Mouse (Mus musculus): ENCODE measurements at regions not wholly inside any gene's neighbourhood (a gene's known extent, or its start where the extent isn't known, plus 50 kb on each side); places are given as distances from the start of the nearest gene placed in this dataset.

GRCm38 (mm10) chr8:15311045-15311444 is 265.2 kb upstream of the BB014433 start:
- Histone ChIP-seq H3K4me1 (ENCODE audit: control insufficient read depth, insufficient read depth, low read length) (no peaks in the 10 kb centered on the region), H3K36me3 (replicated peaks; ENCODE audit: control insufficient read depth, insufficient read depth, low read depth, low read length) (no peaks in the 10 kb centered on the region), H3K9me3 (replicated peaks; ENCODE audit: control insufficient read depth, low read length) (no peaks in the 10 kb centered on the region), H3K9ac (replicated peaks; ENCODE audit: low read length) (no peak overlapping the region), H3K4me3 (ENCODE audit: low read depth, low read length) (no peak overlapping the region), H3K27me3 (ENCODE audit: control insufficient read depth, insufficient read depth, low read length) (no peaks in the 10 kb centered on the region), H3K27ac (replicated peaks; ENCODE audit: low read depth, low read length) (no peak overlapping the region), H3K4me2 (ENCODE audit: low read depth, low read length) (no peak overlapping the region)
- DNase-seq (ENCODE audit: low spot score), result no peak
- no peak for ATAC-seq (replicated peaks; ENCODE audit: insufficient number of reproducible peaks, low FRiP score, low TSS enrichment, low read depth)
- 87% methylated on average over 7 of the region's 7 CpGs for WGBS

DNA sequence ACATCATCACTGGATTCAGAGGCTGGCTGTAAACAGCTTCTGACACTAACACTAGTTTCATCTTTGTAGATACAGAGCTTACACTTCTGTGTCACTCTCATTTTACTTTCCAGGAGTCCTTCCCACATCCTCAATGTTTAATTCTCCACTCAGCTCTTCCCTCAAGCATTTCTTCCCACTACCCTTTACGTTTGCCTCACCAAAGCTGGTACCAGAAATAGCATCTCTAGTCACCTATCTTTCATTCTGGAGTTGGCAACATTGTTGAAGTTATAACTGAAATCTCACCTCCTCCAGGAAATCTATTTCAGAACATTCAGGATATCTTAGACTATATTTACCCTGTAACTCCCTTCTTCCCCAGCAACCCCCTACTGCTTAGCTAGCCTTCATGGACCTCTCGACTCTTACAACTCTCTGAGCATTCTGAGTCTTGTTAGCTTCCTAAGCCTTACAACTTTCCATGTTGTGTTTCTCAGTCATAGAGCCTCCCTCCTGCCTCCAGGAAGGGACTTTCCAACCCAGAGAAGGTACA is 258.3 kb upstream of the BB014433 start:
- DNase-seq (ENCODE audit: low spot score), result no peak
- no peak overlapping the region for H3K9ac ChIP-seq (replicated peaks; ENCODE audit: low read length)
- no peaks in the 10 kb centered on the region for H3K9me3 ChIP-seq (replicated peaks; ENCODE audit: control insufficient read depth, low read length)
- no peaks in the 10 kb centered on the region for H3K36me3 ChIP-seq (replicated peaks; ENCODE audit: control insufficient read depth, insufficient read depth, low read depth, low read length)
- H3K4me1 ChIP-seq (ENCODE audit: control insufficient read depth, insufficient read depth, low read length), result no peaks in the 10 kb centered on the region
- H3K4me3 ChIP-seq (ENCODE audit: low read depth, low read length), result no peak overlapping the region
- H3K27ac ChIP-seq (replicated peaks; ENCODE audit: low read depth, low read length), result no peak overlapping the region
- no peaks in the 10 kb centered on the region for H3K27me3 ChIP-seq (ENCODE audit: control insufficient read depth, insufficient read depth, low read length)
- no peak for ATAC-seq (replicated peaks; ENCODE audit: insufficient number of reproducible peaks, low FRiP score, low TSS enrichment, low read depth)
- 79% methylated on average over 2 of the region's 2 CpGs for WGBS
- no peak overlapping the region for H3K4me2 ChIP-seq (ENCODE audit: low read depth, low read length)

GRCm38 (mm10) chr8:15273775-15274174 is 227.9 kb upstream of the BB014433 start:
- Histone ChIP-seq H3K27ac (replicated peaks; ENCODE audit: low read depth, low read length) (no peak overlapping the region), H3K9me3 (replicated peaks; ENCODE audit: control insufficient read depth, low read length) (no peaks in the 10 kb centered on the region), H3K36me3 (replicated peaks; ENCODE audit: control insufficient read depth, insufficient read depth, low read depth, low read length) (no peaks in the 10 kb centered on the region), H3K4me3 (ENCODE audit: low read depth, low read length) (no peak overlapping the region), H3K4me2 (ENCODE audit: low read depth, low read length) (no peak overlapping the region), H3K4me1 (ENCODE audit: control insufficient read depth, insufficient read depth, low read length) (no peaks in the 10 kb centered on the region), H3K27me3 (ENCODE audit: control insufficient read depth, insufficient read depth, low read length) (no peaks in the 10 kb centered on the region), H3K9ac (replicated peaks; ENCODE audit: low read length) (no peak overlapping the region)
- ATAC-seq (replicated peaks; ENCODE audit: insufficient number of reproducible peaks, low FRiP score, low TSS enrichment, low read depth) (no peak), DNase-seq (ENCODE audit: low spot score) (peak; percentile 23)
- 32% methylated on average over 5 of the region's 5 CpGs for WGBS

- no peaks in the 10 kb centered on the region for H3K4me1 ChIP-seq (ENCODE audit: control insufficient read depth, insufficient read depth, low read length)
- no peaks in the 10 kb centered on the region for H3K36me3 ChIP-seq (replicated peaks; ENCODE audit: control insufficient read depth, insufficient read depth, low read depth, low read length)
- H3K9me3 ChIP-seq (replicated peaks; ENCODE audit: control insufficient read depth, low read length), result no peaks in the 10 kb centered on the region
- H3K27me3 ChIP-seq (ENCODE audit: control insufficient read depth, insufficient read depth, low read length), result no peaks in the 10 kb centered on the region; the same call in 1 of the 2 replicates
- no peak overlapping the region for H3K9ac ChIP-seq (replicated peaks; ENCODE audit: low read length)
- DNase-seq (ENCODE audit: low spot score), result no peak
- no peak overlapping the region for H3K4me2 ChIP-seq (ENCODE audit: low read depth, low read length)
- ATAC-seq (replicated peaks; ENCODE audit: insufficient number of reproducible peaks, low FRiP score, low TSS enrichment, low read depth), result peak; percentile 57
- 35% methylated on average over 17 of the region's 17 CpGs for WGBS
- no peak overlapping the region for H3K27ac ChIP-seq (replicated peaks; ENCODE audit: low read depth, low read length)
- H3K4me3 ChIP-seq (ENCODE audit: low read depth, low read length), result no peak overlapping the region
Observed at GRCm38 (mm10) chr8:15271793-15272587, 226.1 kb upstream of the BB014433 start.

DNA sequence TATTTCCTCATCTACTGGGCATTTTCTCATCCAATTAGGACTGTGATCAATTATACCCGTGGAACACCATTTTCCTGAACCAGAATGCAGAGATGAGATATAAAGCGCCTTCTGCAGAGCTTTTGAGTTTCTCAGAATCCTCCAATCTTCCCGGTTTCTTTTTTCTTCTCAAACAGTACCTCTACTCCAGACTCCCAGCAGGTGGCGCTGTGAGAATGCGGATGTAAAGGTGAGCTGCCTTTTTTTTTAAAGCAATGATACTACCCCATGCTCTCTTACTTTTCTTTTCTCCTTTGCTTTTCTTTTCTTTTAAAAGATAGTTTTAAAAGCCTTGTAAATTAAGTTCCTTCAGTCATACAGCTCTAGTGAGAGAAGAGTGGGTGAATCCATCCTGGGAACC is 224.4 kb upstream of the BB014433 start:
- Histone ChIP-seq H3K4me1 (ENCODE audit: control insufficient read depth, insufficient read depth, low read length) (no peaks in the 10 kb centered on the region), H3K4me3 (ENCODE audit: low read depth, low read length) (no peak overlapping the region), H3K9me3 (replicated peaks; ENCODE audit: control insufficient read depth, low read length) (no peaks in the 10 kb centered on the region), H3K9ac (replicated peaks; ENCODE audit: low read length) (no peak overlapping the region), H3K27me3 (ENCODE audit: control insufficient read depth, insufficient read depth, low read length) (no peaks in the 10 kb centered on the region; the same call in 1 of the 2 replicates), H3K4me2 (ENCODE audit: low read depth, low read length) (no peak overlapping the region), H3K27ac (replicated peaks; ENCODE audit: low read depth, low read length) (no peak overlapping the region), H3K36me3 (replicated peaks; ENCODE audit: control insufficient read depth, insufficient read depth, low read depth, low read length) (no peaks in the 10 kb centered on the region)
- ATAC-seq (replicated peaks; ENCODE audit: insufficient number of reproducible peaks, low FRiP score, low TSS enrichment, low read depth) (no peak), DNase-seq (ENCODE audit: low spot score) (peak; percentile 80)
- WGBS, result 8% methylated on average over 5 of the region's 5 CpGs

- no peaks in the 10 kb centered on the region for H3K9me3 ChIP-seq (replicated peaks; ENCODE audit: control insufficient read depth, low read length)
- H3K36me3 ChIP-seq (replicated peaks; ENCODE audit: control insufficient read depth, insufficient read depth, low read depth, low read length), result no peaks in the 10 kb centered on the region
- no peaks in the 10 kb centered on the region for H3K4me1 ChIP-seq (ENCODE audit: control insufficient read depth, insufficient read depth, low read length)
- no peak overlapping the region for H3K9ac ChIP-seq (replicated peaks; ENCODE audit: low read length)
- ATAC-seq (replicated peaks; ENCODE audit: insufficient number of reproducible peaks, low FRiP score, low TSS enrichment, low read depth) (no peak), DNase-seq (ENCODE audit: low spot score) (no peak)
- no peak overlapping the region for H3K27ac ChIP-seq (replicated peaks; ENCODE audit: low read depth, low read length)
- H3K4me2 ChIP-seq (ENCODE audit: low read depth, low read length), result no peak overlapping the region
- H3K27me3 ChIP-seq (ENCODE audit: control insufficient read depth, insufficient read depth, low read length), result no peaks in the 10 kb centered on the region
- 92% methylated on average over 12 of the region's 12 CpGs for WGBS
- no peak overlapping the region for H3K4me3 ChIP-seq (ENCODE audit: low read depth, low read length)
Observed at GRCm38 (mm10) chr8:15244770-15245485, 199.1 kb upstream of the BB014433 start.

DNA sequence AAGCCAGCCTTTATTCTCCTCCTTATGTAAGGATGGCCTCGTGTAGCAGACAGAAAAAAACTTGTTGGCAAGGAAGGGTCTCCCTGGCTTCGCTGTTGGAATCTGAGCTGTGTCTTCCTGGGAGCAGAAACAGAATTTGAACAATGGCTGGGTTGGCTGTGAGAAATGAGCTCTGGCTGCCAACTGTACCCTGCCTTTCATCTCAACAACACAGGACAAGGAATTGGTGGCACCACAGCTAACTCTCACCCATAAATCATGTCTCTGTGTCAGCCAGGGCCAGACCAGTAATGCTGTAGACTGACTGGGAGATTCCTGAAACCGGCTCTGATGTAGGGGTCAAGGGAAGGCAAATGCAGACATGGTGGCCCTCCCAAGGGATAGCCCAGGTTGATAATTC is 189.5 kb upstream of the BB014433 start:
- Histone ChIP-seq H3K9ac (replicated peaks; ENCODE audit: low read length) (no peak overlapping the region), H3K27ac (replicated peaks; ENCODE audit: low read depth, low read length) (no peak overlapping the region), H3K4me1 (ENCODE audit: control insufficient read depth, insufficient read depth, low read length) (no peaks in the 10 kb centered on the region), H3K9me3 (replicated peaks; ENCODE audit: control insufficient read depth, low read length) (no peaks in the 10 kb centered on the region), H3K4me2 (ENCODE audit: low read depth, low read length) (no peak overlapping the region), H3K36me3 (replicated peaks; ENCODE audit: control insufficient read depth, insufficient read depth, low read depth, low read length) (no peaks in the 10 kb centered on the region), H3K4me3 (ENCODE audit: low read depth, low read length) (no peak overlapping the region), H3K27me3 (ENCODE audit: control insufficient read depth, insufficient read depth, low read length) (no peaks in the 10 kb centered on the region)
- no peak for ATAC-seq (replicated peaks; ENCODE audit: insufficient number of reproducible peaks, low FRiP score, low TSS enrichment, low read depth)
- DNase-seq (ENCODE audit: low spot score), result no peak
- WGBS, result 81% methylated on average over 3 of the region's 3 CpGs

GRCm38 (mm10) chr8:15233241-15233640 is 187.4 kb upstream of the BB014433 start:
- H3K27me3 ChIP-seq (ENCODE audit: control insufficient read depth, insufficient read depth, low read length), result no peaks in the 10 kb centered on the region
- H3K9ac ChIP-seq (replicated peaks; ENCODE audit: low read length), result no peak overlapping the region
- H3K4me2 ChIP-seq (ENCODE audit: low read depth, low read length), result no peak overlapping the region
- no peak overlapping the region for H3K27ac ChIP-seq (replicated peaks; ENCODE audit: low read depth, low read length)
- H3K4me1 ChIP-seq (ENCODE audit: control insufficient read depth, insufficient read depth, low read length), result no peaks in the 10 kb centered on the region
- ATAC-seq (replicated peaks; ENCODE audit: insufficient number of reproducible peaks, low FRiP score, low TSS enrichment, low read depth), result no peak
- no peaks in the 10 kb centered on the region for H3K36me3 ChIP-seq (replicated peaks; ENCODE audit: control insufficient read depth, insufficient read depth, low read depth, low read length)
- H3K9me3 ChIP-seq (replicated peaks; ENCODE audit: control insufficient read depth, low read length), result no peaks in the 10 kb centered on the region
- H3K4me3 ChIP-seq (ENCODE audit: low read depth, low read length), result no peak overlapping the region
- 52% methylated on average over 8 of the region's 8 CpGs for WGBS
- no peak for DNase-seq (ENCODE audit: low spot score)

Measured in embryonic facial prominence, embryonic 11.5 days (tissue).